Mouse (Mus musculus): ENCODE results near the gene Zbtb17. TPM values are rescaled to one million over a fixed set of nuclear protein-coding genes. Genes with fewer than 3 reads are reported as not detected.

Gene Zbtb17
- 48.1 and 56.3 TPM in 2 replicates for polyA plus RNA-seq (2012; rRNA removed)

GRCm38 (mm10) chr4:141444451-141445327, at the start of gene Zbtb17:
Gene Zbtb17, plus strand, starts transcription at chr4:141444654.

GRCm38 (mm10) chr4:141398545-141398944, 45.9 kb upstream of the Zbtb17 start, which contains the start of gene Clcnka:
Gene Clcnka, minus strand, starts transcription at chr4:141398724.

GRCm38 (mm10) chr4:141415924-141416323, 28.5 kb upstream of the Zbtb17 start, which contains the start of gene Clcnkb:
Gene Clcnkb, minus strand, starts transcription at chr4:141416014.

DNA sequence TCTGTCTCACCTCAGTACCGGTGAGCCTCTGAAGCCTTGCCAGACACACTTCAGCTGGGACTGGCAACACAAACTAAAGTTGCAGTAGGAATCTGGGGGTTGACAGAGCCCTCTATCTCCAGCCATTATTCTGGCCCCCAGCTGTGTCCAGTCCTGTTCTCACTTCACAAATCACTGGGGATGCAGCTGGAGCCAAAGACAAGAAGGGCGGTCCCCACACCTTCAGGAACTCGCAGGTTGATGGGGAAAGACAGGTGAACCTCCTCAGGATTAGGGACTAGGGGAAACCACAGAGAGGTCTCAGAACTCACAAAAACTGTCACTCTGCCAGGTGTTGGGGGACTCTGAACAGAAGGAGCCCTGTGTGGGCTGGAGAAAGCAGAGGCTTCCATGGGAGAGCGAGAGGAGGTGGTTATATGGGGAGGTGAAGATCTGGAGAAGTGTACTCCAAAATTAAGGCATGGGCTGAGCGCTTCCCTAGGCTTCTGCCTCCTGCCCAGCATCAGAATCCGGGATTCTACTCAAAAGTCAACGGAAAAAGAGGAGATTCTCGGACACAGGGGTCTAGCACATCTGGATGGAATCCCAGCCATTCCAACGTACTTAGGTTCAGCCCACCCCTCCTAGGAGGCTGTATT, 24.1 kb upstream of the Zbtb17 start, which contains the start of gene Hspb7:
TSS of gene Hspb7 (plus strand) at position 588 of the 638 bp plus-strand sequence.

DNA sequence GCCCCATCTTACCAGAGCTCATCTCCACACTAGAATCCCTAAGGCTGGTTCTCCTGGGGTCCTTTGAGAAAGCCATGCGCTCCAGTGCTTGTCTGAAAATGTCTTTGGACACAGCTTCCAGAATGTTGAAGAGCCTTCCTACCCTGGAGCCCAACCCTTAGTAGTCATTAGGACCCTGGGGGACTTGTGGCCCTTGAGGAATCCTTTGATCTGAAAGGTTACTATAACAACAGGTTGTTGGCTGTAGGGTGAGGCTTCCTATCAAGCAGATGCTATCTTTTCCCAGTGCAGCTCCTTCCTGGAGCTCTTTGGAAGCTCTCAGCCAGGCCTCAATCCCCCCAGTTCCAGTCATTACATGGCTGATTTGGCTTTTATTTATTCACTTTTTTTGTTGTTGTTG, 8.5 kb upstream of the Zbtb17 start, which contains the start of gene Srarp:
TSS of gene Srarp (minus strand) at position 132 of the 400 bp plus-strand sequence.

Other genes with a start within 250 kb of the Zbtb17 start
- gene Rsg1, start 230.7 kb upstream of the Zbtb17 start, polyA plus RNA-seq (2012; rRNA removed): 4.7 and 6.5 TPM in 2 replicates
- 1.4 and 3.9 TPM in 2 replicates for gene Arhgef19, start 205.2 kb upstream of the Zbtb17 start, polyA plus RNA-seq (2012; rRNA removed)
- gene Epha2, start 143.4 kb upstream of the Zbtb17 start, polyA plus RNA-seq (2012; rRNA removed): 7.2 and 7.7 TPM in 2 replicates
- gene Fam131c, start 76.4 kb upstream of the Zbtb17 start, polyA plus RNA-seq (2012; rRNA removed): 1.1 and 1.8 TPM in 2 replicates
- gene Clcnka, start 45.9 kb upstream of the Zbtb17 start, polyA plus RNA-seq (2012; rRNA removed): 0.01 and 0.26 TPM in 2 replicates
- gene Clcnkb, start 28.6 kb upstream of the Zbtb17 start, polyA plus RNA-seq (2012; rRNA removed): 0.02 and 0.32 TPM in 2 replicates
- gene Hspb7, start 23.9 kb upstream of the Zbtb17 start, polyA plus RNA-seq (2012; rRNA removed): 2.5 and 5.3 TPM in 2 replicates
- 0.09 TPM in 1 of 2 replicates, not detected in the other for gene Srarp, start 8.5 kb upstream of the Zbtb17 start, polyA plus RNA-seq (2012; rRNA removed)
- 16.7 and 19.1 TPM in 2 replicates for gene Spen, start 93.9 kb downstream of the Zbtb17 start, polyA plus RNA-seq (2012; rRNA removed)
- gene Fblim1, start 161.4 kb downstream of the Zbtb17 start, polyA plus RNA-seq (2012; rRNA removed): 38.0 and 60.0 TPM in 2 replicates
- 0.57 and 0.65 TPM in 2 replicates for gene Tmem82, start 174.0 kb downstream of the Zbtb17 start, polyA plus RNA-seq (2012; rRNA removed)
- 0.10 and 0.21 TPM in 2 replicates for gene Slc25a34, start 179.2 kb downstream of the Zbtb17 start, polyA plus RNA-seq (2012; rRNA removed)
- gene Plekhm2, start 220.2 kb downstream of the Zbtb17 start, polyA plus RNA-seq (2012; rRNA removed): 20.1 and 29.7 TPM in 2 replicates
- 9.8 TPM in 1 of 2 replicates, not detected in the other for gene Rsc1a1, start 240.9 kb downstream of the Zbtb17 start, polyA plus RNA-seq (2012; rRNA removed)